Mouse (Mus musculus) inflammation-experienced regulatory T-cells, adult 16 weeks (primary cell): ENCODE measurements around the gene Arid5b. TPM values are rescaled to one million over a fixed set of nuclear protein-coding genes. Genes with fewer than 3 reads are reported as not detected.

ENCODE experiments used
- polyA plus RNA-seq: library from polyadenylated mRNA; unstranded; fragments of 100-300 nt; shearing (Covaris generic); gene quantifications from one replicate; pipeline ENCODE4 v1.2.1, GENCODE M21; 2017

Arid5b gene
- polyA plus RNA-seq = 88.2 TPM

GRCm38 (mm10) chr10:68278632-68279361 is at the start of gene Arid5b:
TSS of gene Arid5b (minus strand) at chr10:68278740.

